Mouse (Mus musculus) limb, embryonic 11.5 days (tissue): ENCODE data around the gene Cnih1. TPM values are rescaled to one million over a fixed set of nuclear protein-coding genes. Genes with fewer than 3 reads are reported as not detected.
A peak's percentile ranks its signal among the peaks of the same experiment; 100 is the strongest.
"Not testable (repeated sequence)": the region's sequence is repeated elsewhere in the genome, so short reads cannot be mapped to it uniquely, and the experiment has no call there.

Experiments used
- ATAC-seq: fragments of 200-750 bp; cut with Nextera tagmentation; 2 replicates; pipeline ENCODE4 v1.8.0; 2017; ENCODE audit warnings: low read depth; ENCODE audit not compliant: insufficient number of reproducible peaks, low FRiP score, low TSS enrichment
- DNase-seq: peaks from one replicate; pipeline ENCODE4 v3.0.0-alpha.2; 2015; ENCODE audit warnings: low spot score
- H3K27ac ChIP-seq: fragments of 300-500 bp; sonication (generic); replicated peaks from 2 replicates; pipeline ENCODE4 v1.5.1; 2014; ENCODE audit warnings: low read depth, mild to moderate bottlenecking, low read length
- H3K27me3 ChIP-seq: fragments of 300-500 bp; sonication (generic); 2 replicates; pipeline ENCODE4 v1.6.1; 2014; ENCODE audit warnings: mild to moderate bottlenecking, low read length, mixed read lengths; ENCODE audit not compliant: control insufficient read depth, insufficient read depth
- H3K36me3 ChIP-seq: fragments of 300-500 bp; sonication (generic); 2 replicates; pipeline ENCODE4 v1.6.1; 2014; ENCODE audit warnings: mild to moderate bottlenecking, low read length, moderate library complexity, mixed read lengths; ENCODE audit not compliant: control insufficient read depth, insufficient read depth
- H3K4me1 ChIP-seq: fragments of 300-500 bp; sonication (generic); 2 replicates; pipeline ENCODE4 v1.6.1; 2014; ENCODE audit warnings: low read length, mixed read lengths; ENCODE audit not compliant: control insufficient read depth, insufficient read depth
- H3K4me2 ChIP-seq: fragments of 300-500 bp; sonication (generic); 2 replicates; pipeline ENCODE4 v1.6.1; 2014; ENCODE audit warnings: low read depth, mild to moderate bottlenecking, moderate library complexity; ENCODE audit not compliant: severe bottlenecking
- H3K4me3 ChIP-seq: fragments of 300-500 bp; sonication (generic); 2 replicates; pipeline ENCODE4 v1.5.1; 2014; ENCODE audit warnings: low read depth, low read length
- H3K9ac ChIP-seq: fragments of 300-500 bp; sonication (generic); 2 replicates; pipeline ENCODE4 v1.6.1; 2014; ENCODE audit warnings: mild to moderate bottlenecking, low read length
- H3K9me3 ChIP-seq: fragments of 300-500 bp; sonication (generic); 2 replicates; pipeline ENCODE4 v1.6.1; 2016; ENCODE audit warnings: low read length; ENCODE audit not compliant: control insufficient read depth
- WGBS: fragments of 180-500 bp; shearing (Covaris S2); extraction: QIAGEN DNeasy Blood & Tissue Kit; methylation state at CpG from one replicate; pipeline ENCODE4 v1.1.7; 2014; 5-methylcytosine and 5-hydroxymethylcytosine counted together
- polyA plus RNA-seq: library from polyadenylated mRNA; unstranded; fragments of >200 nt; fragmentation: Nextera tagmentation; extraction: Ambion mirVana; gene quantifications from 2 replicates; pipeline ENCODE4 v1.2.1, GENCODE M21; 2014

The Cnih1 gene
- polyA plus RNA-seq, 1 experiment from 2014 or later = 213 TPM

GRCm38 (mm10) chr14:46760355-46761029, 27.7 kb downstream of the Cnih1 start, which contains the start of gene Cdkn3:
Cdkn3 (plus strand) TSS chr14:46760541.
- DNase-seq (peak; percentile 88), ATAC-seq (peak; percentile 99)
- Histone ChIP-seq H3K27me3 (no peaks in the 10 kb centered on the region), H3K4me2 (peak within 1 kb of the TSS; percentile 81), H3K9me3 (no peaks in the 10 kb centered on the region), H3K4me3 (peak within 1 kb of the TSS; percentile 66), H3K36me3 (no peaks in the 10 kb centered on the region), H3K4me1 (peaks cover 2% of the 10 kb centered on the region; the same call in 1 of the 2 replicates), H3K27ac (no peak within 1 kb of the TSS), H3K9ac (peak within 1 kb of the TSS; percentile 58)
- WGBS = under 1% methylated on average over 54 of the region's 54 CpGs

- Histone ChIP-seq H3K27ac (no peak overlapping the region), H3K27me3 (no peaks in the 10 kb centered on the region), H3K9ac (no peak overlapping the region), H3K4me2 (peak overlapping the region; percentile 81; the same call in 1 of the 2 replicates), H3K9me3 (no peaks in the 10 kb centered on the region), H3K36me3 (no peaks in the 10 kb centered on the region), H3K4me3 (peak overlapping the region; percentile 66), H3K4me1 (peaks cover 2% of the 10 kb centered on the region; the same call in 1 of the 2 replicates)
- ATAC-seq = peak; percentile 19
- 4% methylated on average over 7 of the region's 7 CpGs for WGBS
- no peak for DNase-seq
These were observed 28.2 kb downstream of the Cnih1 start for GRCm38 (mm10) chr14:46759970-46760354.

- ATAC-seq (no peak), DNase-seq (no peak)
These were observed 30.5 kb downstream of the Cnih1 start for GRCm38 (mm10) chr14:46757736-46758135.

GRCm38 (mm10) chr14:46755851-46756250, 32.4 kb downstream of the Cnih1 start:
- WGBS = 85% methylated on average over 8 of the region's 8 CpGs
- H3K9me3 ChIP-seq = no peaks in the 10 kb centered on the region
- H3K27ac ChIP-seq = no peak overlapping the region
- no peaks in the 10 kb centered on the region for H3K27me3 ChIP-seq
- no peak overlapping the region for H3K4me2 ChIP-seq
- no peak overlapping the region for H3K4me3 ChIP-seq
- no peak overlapping the region for H3K9ac ChIP-seq
- H3K4me1 ChIP-seq = no peaks in the 10 kb centered on the region
- H3K36me3 ChIP-seq = no peaks in the 10 kb centered on the region
- ATAC-seq (no peak), DNase-seq (no peak)

More at GRCm38 (mm10) chr14:46757736-46758135, 30.5 kb downstream of the Cnih1 start:
- Histone ChIP-seq H3K27ac (no peak overlapping the region), H3K4me2 (no peak overlapping the region), H3K4me1 (peaks cover 2% of the 10 kb centered on the region; the same call in 1 of the 2 replicates), H3K9me3 (no peaks in the 10 kb centered on the region), H3K9ac (no peak overlapping the region), H3K27me3 (no peaks in the 10 kb centered on the region), H3K36me3 (no peaks in the 10 kb centered on the region), H3K4me3 (no peak overlapping the region)
- WGBS = 55% methylated on average over 9 of the region's 9 CpGs

- H3K36me3 ChIP-seq, H3K27ac ChIP-seq, H3K27me3 ChIP-seq, H3K9ac ChIP-seq, DNase-seq, H3K4me2 ChIP-seq, H3K4me1 ChIP-seq, ATAC-seq, H3K9me3 ChIP-seq, H3K4me3 ChIP-seq: not testable (repeated sequence)
- WGBS = 59% methylated on average over 8 of the region's 10 CpGs
These were observed 33.8 kb downstream of the Cnih1 start for GRCm38 (mm10) chr14:46754371-46754770.

GRCm38 (mm10) chr14:46745413-46745812, 42.8 kb downstream of the Cnih1 start:
- no peak overlapping the region for H3K27ac ChIP-seq
- H3K4me3 ChIP-seq = no peak overlapping the region
- no peaks in the 10 kb centered on the region for H3K9me3 ChIP-seq
- DNase-seq (no peak), ATAC-seq (no peak)
- 93% methylated on average over 8 of the region's 8 CpGs for WGBS
- no peak overlapping the region for H3K4me2 ChIP-seq
- no peaks in the 10 kb centered on the region for H3K4me1 ChIP-seq
- H3K9ac ChIP-seq = no peak overlapping the region
- H3K36me3 ChIP-seq = no peaks in the 10 kb centered on the region
- H3K27me3 ChIP-seq = no peaks in the 10 kb centered on the region

- ATAC-seq (no peak), DNase-seq (no peak)
- Histone ChIP-seq H3K4me1 (no peaks in the 10 kb centered on the region), H3K27me3 (no peaks in the 10 kb centered on the region), H3K27ac (no peak overlapping the region), H3K4me3 (no peak overlapping the region), H3K36me3 (no peaks in the 10 kb centered on the region), H3K4me2 (no peak overlapping the region), H3K9ac (no peak overlapping the region), H3K9me3 (no peaks in the 10 kb centered on the region)
- 100% methylated on average over 2 of the region's 2 CpGs for WGBS
These were observed 45.5 kb downstream of the Cnih1 start for GRCm38 (mm10) chr14:46742674-46743073.

GRCm38 (mm10) chr14:46737346-46737745, 50.9 kb downstream of the Cnih1 start:
- ATAC-seq, H3K4me2 ChIP-seq, H3K36me3 ChIP-seq, H3K27me3 ChIP-seq, H3K27ac ChIP-seq, H3K4me3 ChIP-seq, DNase-seq, H3K9me3 ChIP-seq, H3K4me1 ChIP-seq, H3K9ac ChIP-seq: not testable (repeated sequence)

- Histone ChIP-seq H3K4me3 (no peak overlapping the region), H3K4me2 (no peak overlapping the region), H3K27me3 (no peaks in the 10 kb centered on the region), H3K4me1 (no peaks in the 10 kb centered on the region), H3K27ac (no peak overlapping the region), H3K36me3 (no peaks in the 10 kb centered on the region), H3K9ac (no peak overlapping the region), H3K9me3 (no peaks in the 10 kb centered on the region)
- WGBS = 91% methylated on average over 4 of the region's 4 CpGs
- ATAC-seq = no peak
- no peak for DNase-seq
These were observed 51.8 kb downstream of the Cnih1 start for GRCm38 (mm10) chr14:46736366-46736765.
